Comparison of ENCODE assay signal across 8 mouse cellular contexts in the genomic region with DNA sequence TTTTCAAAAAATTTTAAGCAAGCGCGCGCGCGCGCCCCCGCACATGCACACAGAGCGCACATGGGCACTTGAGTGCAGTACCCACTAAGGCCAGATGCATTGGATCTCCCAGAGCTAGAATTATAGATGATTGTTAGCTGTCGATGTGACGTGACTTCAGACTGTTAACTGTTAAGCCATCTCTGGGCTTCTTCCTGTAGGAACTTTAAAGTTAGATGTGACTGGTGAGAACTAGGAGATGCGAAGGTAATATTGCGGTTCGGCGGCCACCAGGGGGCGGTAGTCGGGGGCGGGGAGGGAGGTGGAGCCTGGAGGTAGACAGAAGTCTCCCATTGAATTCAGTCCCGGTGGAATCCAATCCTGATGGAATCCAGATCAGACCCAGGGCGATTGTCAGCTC. TPM values are rescaled to one million over a fixed set of nuclear protein-coding genes. Genes with fewer than 3 reads are reported as not detected.
DNase-seq lines count a peak whose midpoint lies in the region; ATAC-seq and TF ChIP-seq lines count a peak whose summit lies in the region.

No protein-coding gene starts in this region.

- H3K4me1 ChIP-seq in MEL (ENCODE audit: control insufficient read depth in 1 of 2, insufficient read depth in 2 of 2, low read length in 2 of 2) = peaks cover 0 to 6% of the 10 kb centered on the region in 2 experiments; a peak in 3 of 4 replicates
- H3K4me1 ChIP-seq in heart, embryonic 15.5 days (replicated peaks) = peaks cover 5% of the 10 kb centered on the region; the same call in 1 of the 2 replicates

- peak; percentile 21 for DNase-seq in 3T3-L1 (ENCODE audit: low read depth, low spot score)
- DNase-seq in MEL (ENCODE audit: low read depth, low spot score) = peak; percentile 86
- DNase-seq in embryo, embryonic 9.5 days (ENCODE audit: extremely low spot score) = peak; percentile 83
- peak; percentile 22 to 79 for DNase-seq in kidney, postnatal 36 days
- DNase-seq in lung, postnatal 25 days (ENCODE audit: low spot score) = peak; percentile 31
- DNase-seq in retina, postnatal 1 day = peak; percentile 66

- H3K27ac ChIP-seq in MEL (ENCODE audit: control insufficient read depth, low read depth, low read length) = no peak overlapping the region
- no peak overlapping the region for H3K27ac ChIP-seq in heart, embryonic 15.5 days

- peaks cover 1% of the 10 kb centered on the region; the same call in 1 of the 2 replicates for H3K79me2 ChIP-seq in MEL (ENCODE audit: control insufficient read depth, insufficient read depth, low read length, poor library complexity)

- TF ChIP-seq EP300 in MEL (IDR thresholded peaks at IDR 0.05; ENCODE audit: low read depth in 1 of 2, low read length in 2 of 2) = no peak

- no peaks in the 10 kb centered on the region for H3K27me3 ChIP-seq in MEL (ENCODE audit: control insufficient read depth in 1 of 2, insufficient read depth in 2 of 2, low read length in 2 of 2)
- H3K27me3 ChIP-seq in heart, embryonic 15.5 days = no peaks in the 10 kb centered on the region

- no peak; a peak in 1 of 4 replicates for TF ChIP-seq POLR2A in MEL (IDR thresholded peaks at IDR 0.05; ENCODE audit: control insufficient read depth in 1 of 2, insufficient read depth in 1 of 2, low read depth in 1 of 2, low read length in 2 of 2, poor library complexity in 1 of 2)

- no peak for ATAC-seq in heart, embryonic 15.5 days (replicated peaks; ENCODE audit: insufficient number of reproducible peaks, insufficient read depth, low FRiP score, low read depth)
- no peak for ATAC-seq in inflammation-experienced regulatory T-cells, adult 6 months

- H3K4me2 ChIP-seq in heart, embryonic 15.5 days = peak overlapping the region; percentile 46

- H3K9ac ChIP-seq in MEL (ENCODE audit: control insufficient read depth, low read depth, low read length, poor library complexity, severe bottlenecking) = peak overlapping the region; percentile 70
- H3K9ac ChIP-seq in heart, embryonic 15.5 days = no peak overlapping the region

- H3K9me3 ChIP-seq in MEL (replicated peaks; ENCODE audit: insufficient read depth, low read length) = no peaks in the 10 kb centered on the region
- no peaks in the 10 kb centered on the region for H3K9me3 ChIP-seq in heart, embryonic 15.5 days (replicated peaks)

- no peak for TF ChIP-seq RAD21 in MEL (IDR thresholded peaks at IDR 0.05; ENCODE audit: low read depth, low read length)

- H3K36me3 ChIP-seq in MEL (ENCODE audit: control insufficient read depth in 1 of 2, insufficient read depth in 2 of 2, low read length in 2 of 2) = peaks cover 0 to 7% of the 10 kb centered on the region in 2 experiments; a peak in 2 of 4 replicates
- no peaks in the 10 kb centered on the region for H3K36me3 ChIP-seq in heart, embryonic 15.5 days

- WGBS in heart, embryonic 15.5 days = 31% methylated on average over 19 of the region's 19 CpGs

- peak; percentile 47 to 94 (median 68) for TF ChIP-seq CTCF in MEL (IDR thresholded peaks at IDR 0.05 in 2 of 3, conservative IDR thresholded peaks at IDR 0.05 in 1 of 3; ENCODE audit: control insufficient read depth in 1 of 3, insufficient read depth in 1 of 3, low read depth in 2 of 3, low read length in 3 of 3, poor library complexity in 1 of 3, severe bottlenecking in 1 of 3)

- H3K4me3 ChIP-seq in MEL (ENCODE audit: control insufficient read depth in 1 of 2, insufficient read depth in 1 of 2, low read depth in 2 of 2, low read length in 2 of 2) = peak overlapping the region; percentile 70 to 72
- no peak overlapping the region for H3K4me3 ChIP-seq in heart, embryonic 15.5 days

TF ChIP-seq in MEL, 35 proteins besides CTCF, POLR2A, EP300 and RAD21:
- TF ChIP-seq E2F4 (IDR thresholded peaks at IDR 0.05; ENCODE audit: borderline replicate concordance, low read depth, low read length) (no peak), TAL1 (IDR thresholded peaks at IDR 0.05; ENCODE audit: low read length) (no peak), ZKSCAN1 (IDR thresholded peaks at IDR 0.05; ENCODE audit: low read depth, low read length) (no peak), TBP (IDR thresholded peaks at IDR 0.05; ENCODE audit: low read depth, low read length) (0 out of 2 replicates have a peak, but pooled peaks have one; percentile 8), USF2 (IDR thresholded peaks at IDR 0.05; ENCODE audit: borderline replicate concordance in 1 of 2, insufficient read depth in 1 of 2, low read depth in 1 of 2, low read length in 2 of 2) (no peak), TCF12 (IDR thresholded peaks at IDR 0.05; ENCODE audit: low read depth, low read length) (no peak), CHD2 (IDR thresholded peaks at IDR 0.05; ENCODE audit: low read length) (no peak), ELF1 (IDR thresholded peaks at IDR 0.05; ENCODE audit: low read depth, low read length) (0 out of 2 replicates have a peak, but pooled peaks have one; percentile 38), USF1 (IDR thresholded peaks at IDR 0.05; ENCODE audit: low read depth, low read length) (peak; percentile 87), SMC3 (IDR thresholded peaks at IDR 0.05; ENCODE audit: low read depth, low read length) (peak; percentile 39), ZC3H11A (IDR thresholded peaks at IDR 0.05; ENCODE audit: low read depth, low read length) (no peak), MAFK (IDR thresholded peaks at IDR 0.05; ENCODE audit: borderline replicate concordance, low read depth, low read length) (no peak), MYC (IDR thresholded peaks at IDR 0.05; ENCODE audit: low read depth, low read length) (peak; percentile 76), NELFE (IDR thresholded peaks at IDR 0.05; ENCODE audit: low read depth, low read length) (peak; percentile 0; the same call in 1 of the 2 replicates), JUND (IDR thresholded peaks at IDR 0.05; ENCODE audit: low read depth, low read length) (no peak), POLR2AphosphoS5 (IDR thresholded peaks at IDR 0.05; ENCODE audit: borderline replicate concordance, low read depth, low read length) (no peak), SIN3A (IDR thresholded peaks at IDR 0.05; ENCODE audit: low read length) (peak; percentile 54; the same call in 1 of the 2 replicates), ZMIZ1 (IDR thresholded peaks at IDR 0.05; ENCODE audit: low read depth, low read length) (no peak), MAX (IDR thresholded peaks at IDR 0.05; ENCODE audit: low read length) (peak; percentile 66; the same call in 1 of the 2 replicates), MXI1 (IDR thresholded peaks at IDR 0.05; ENCODE audit: low read depth, low read length) (peak; percentile 57), MYB (IDR thresholded peaks at IDR 0.05; ENCODE audit: low read depth, low read length) (no peak), ETS1 (IDR thresholded peaks at IDR 0.05; ENCODE audit: low read depth, low read length) (peak; percentile 33; the same call in 1 of the 2 replicates), BHLHE40 (IDR thresholded peaks at IDR 0.05; ENCODE audit: borderline replicate concordance, low read depth, low read length) (peak; percentile 65; the same call in 1 of the 2 replicates), HCFC1 (IDR thresholded peaks at IDR 0.05; ENCODE audit: low read depth, low read length) (no peak), CHD1 (IDR thresholded peaks at IDR 0.05; ENCODE audit: low read depth, low read length) (no peak), POLR2AphosphoS2 (IDR thresholded peaks at IDR 0.05; ENCODE audit: low read length) (no peak), NRF1 (IDR thresholded peaks at IDR 0.05; ENCODE audit: insufficient read depth, low read depth, low read length, poor library complexity, severe bottlenecking) (no peak), UBTF (IDR thresholded peaks at IDR 0.05; ENCODE audit: borderline replicate concordance, insufficient read depth, low read depth, low read length) (no peak), MAZ (IDR thresholded peaks at IDR 0.05; ENCODE audit: low read depth, low read length) (0 out of 2 replicates have a peak, but pooled peaks have one; percentile 32), GABPA (IDR thresholded peaks at IDR 0.05; ENCODE audit: low read depth, low read length) (no peak), KAT2A (conservative IDR thresholded peaks at IDR 0.05; ENCODE audit: low read depth, low read length) (no peak), ZNF384 (IDR thresholded peaks at IDR 0.05; ENCODE audit: low read depth, low read length) (no peak), MEF2A (IDR thresholded peaks at IDR 0.05; ENCODE audit: extremely low read depth, insufficient replicate concordance, low read depth, low read length, poor library complexity, severe bottlenecking) (no peak), RCOR1 (IDR thresholded peaks at IDR 0.05; ENCODE audit: low read depth, low read length) (no peak), GATA1 (IDR thresholded peaks at IDR 0.05; ENCODE audit: low read depth, low read length) (no peak)

RNA-seq across cellular contexts. Expression of gene Pdpn, which starts 40.8 kb away (rescaled TPM):
- not detected in 2 replicates for total RNA-seq in MEL (2012; rRNA removed)
- polyA plus RNA-seq in MEL (2012; ENCODE audit: insufficient read depth in 1 of 2, insufficient read length in 2 of 2, low read depth in 1 of 2, low replicate concordance in 2 of 2, missing spikeins in 1 of 2) = not detected
- polyA plus RNA-seq in heart, embryonic 15.5 days (2015; fragmentation: Nextera tagmentation; extraction: Ambion mirVana) = 22.9 and 26.6 TPM in 2 replicates
- under 1 TPM in 1 of 3 experiments, not detected in 2; 0.49 TPM for polyA plus RNA-seq in inflammation-experienced regulatory T-cells, adult 6 months (2017; shearing (Covaris generic))

RNA-seq across cellular contexts. Expression of gene Prdm2, which starts 45.7 kb away (rescaled TPM):
- 4.3 and 4.9 TPM in 2 replicates for total RNA-seq in MEL (2012; rRNA removed)
- 10 to 100 TPM in 1 of 2 experiments, not detected in 1; 13.5 TPM for polyA plus RNA-seq in MEL (2012; ENCODE audit: insufficient read depth in 1 of 2, insufficient read length in 2 of 2, low read depth in 1 of 2, low replicate concordance in 2 of 2, missing spikeins in 1 of 2)
- polyA plus RNA-seq in heart, embryonic 15.5 days (2015; fragmentation: Nextera tagmentation; extraction: Ambion mirVana) = 6.6 and 7.8 TPM in 2 replicates
- polyA plus RNA-seq in inflammation-experienced regulatory T-cells, adult 6 months (2017; shearing (Covaris generic)) = 10 to 100 TPM; 23.2 to 33.9 (median 28.8) TPM

Comparison
In these comparisons a context has a peak if more than half of its experiments do, and no peak if none do; other contexts are left out.
1. DNase-seq: peak in every context shown above with its lines; median percentile 86 in MEL; 83 in embryo, embryonic 9.5 days; 66 in retina, postnatal 1 day; 50 in kidney, postnatal 36 days; 31 in lung, postnatal 25 days; 21 in 3T3-L1.
2. RNA of gene Pdpn, which starts 40.8 kb away (polyA plus RNA-seq): 22.9 to 26.6 TPM in heart, embryonic 15.5 days; not detected in MEL and 0.49 TPM in inflammation-experienced regulatory T-cells, adult 6 months; every median in the first group is over 10 times any median in the second.